Mouse (Mus musculus) liver, embryonic 11.5 days (tissue): ENCODE results near the gene Nodal. TPM values are rescaled to one million over a fixed set of nuclear protein-coding genes. Genes with fewer than 3 reads are reported as not detected.

Source experiments
- ATAC-seq: fragments of 200-750 bp; cut with Nextera tagmentation; replicated peaks from 2 replicates; pipeline ENCODE4 v1.8.0; 2017; ENCODE audit warnings: moderate number of reproducible peaks, mild to moderate bottlenecking, moderate TSS enrichment, moderate library complexity; ENCODE audit not compliant: low FRiP score
- DNase-seq: peaks from one replicate; pipeline ENCODE4 v3.0.0-alpha.2; 2017; ENCODE audit warnings: low spot score
- H3K27ac ChIP-seq: fragments of 300-500 bp; sonication (generic); 2 replicates; pipeline ENCODE4 v1.5.1; 2014; ENCODE audit warnings: mild to moderate bottlenecking, low read depth, low read length, control low read depth
- H3K27me3 ChIP-seq: fragments of 300-500 bp; sonication (generic); replicated peaks from 2 replicates; pipeline ENCODE4 v1.6.1; 2014; ENCODE audit warnings: low read length, mixed read lengths; ENCODE audit not compliant: control insufficient read depth, insufficient read depth
- H3K36me3 ChIP-seq: fragments of 300-500 bp; sonication (generic); 2 replicates; pipeline ENCODE4 v1.6.1; 2014; ENCODE audit warnings: mild to moderate bottlenecking, low read length, moderate library complexity, mixed read lengths; ENCODE audit not compliant: control insufficient read depth, insufficient read depth
- H3K4me1 ChIP-seq: fragments of 300-500 bp; sonication (generic); replicated peaks from 2 replicates; pipeline ENCODE4 v1.6.1; 2014; ENCODE audit warnings: low read length, mixed read lengths; ENCODE audit not compliant: control insufficient read depth, insufficient read depth
- H3K4me2 ChIP-seq: fragments of 300-500 bp; sonication (generic); 2 replicates; pipeline ENCODE4 v1.6.1; 2014; ENCODE audit warnings: mild to moderate bottlenecking, control low read depth, moderate library complexity
- H3K4me3 ChIP-seq: fragments of 300-500 bp; sonication (generic); 2 replicates; pipeline ENCODE4 v1.5.1; 2014; ENCODE audit warnings: low read depth, low read length, control low read depth
- H3K9ac ChIP-seq: fragments of 300-500 bp; sonication (generic); 2 replicates; pipeline ENCODE4 v1.6.1; 2014; ENCODE audit warnings: low read depth, low read length, control low read depth
- H3K9me3 ChIP-seq: fragments of 300-500 bp; sonication (generic); 2 replicates; pipeline ENCODE4 v1.6.1; 2016; ENCODE audit warnings: low read length, inconsistent platforms, mixed read lengths; ENCODE audit not compliant: control insufficient read depth
- WGBS: fragments of 180-500 bp; shearing (Covaris S2); extraction: QIAGEN DNeasy Blood & Tissue Kit; methylation state at CpG from one replicate; pipeline ENCODE4 v1.1.7; 2014; 5-methylcytosine and 5-hydroxymethylcytosine counted together
- polyA plus RNA-seq: library from polyadenylated mRNA; unstranded; fragments of >200 nt; fragmentation: Nextera tagmentation; extraction: Ambion mirVana; gene quantifications from 2 replicates; pipeline ENCODE4 v1.2.1, GENCODE M21; 2014

Gene Nodal
- polyA plus RNA-seq, 1 experiment from 2014 or later = 0.84 TPM

DNA sequence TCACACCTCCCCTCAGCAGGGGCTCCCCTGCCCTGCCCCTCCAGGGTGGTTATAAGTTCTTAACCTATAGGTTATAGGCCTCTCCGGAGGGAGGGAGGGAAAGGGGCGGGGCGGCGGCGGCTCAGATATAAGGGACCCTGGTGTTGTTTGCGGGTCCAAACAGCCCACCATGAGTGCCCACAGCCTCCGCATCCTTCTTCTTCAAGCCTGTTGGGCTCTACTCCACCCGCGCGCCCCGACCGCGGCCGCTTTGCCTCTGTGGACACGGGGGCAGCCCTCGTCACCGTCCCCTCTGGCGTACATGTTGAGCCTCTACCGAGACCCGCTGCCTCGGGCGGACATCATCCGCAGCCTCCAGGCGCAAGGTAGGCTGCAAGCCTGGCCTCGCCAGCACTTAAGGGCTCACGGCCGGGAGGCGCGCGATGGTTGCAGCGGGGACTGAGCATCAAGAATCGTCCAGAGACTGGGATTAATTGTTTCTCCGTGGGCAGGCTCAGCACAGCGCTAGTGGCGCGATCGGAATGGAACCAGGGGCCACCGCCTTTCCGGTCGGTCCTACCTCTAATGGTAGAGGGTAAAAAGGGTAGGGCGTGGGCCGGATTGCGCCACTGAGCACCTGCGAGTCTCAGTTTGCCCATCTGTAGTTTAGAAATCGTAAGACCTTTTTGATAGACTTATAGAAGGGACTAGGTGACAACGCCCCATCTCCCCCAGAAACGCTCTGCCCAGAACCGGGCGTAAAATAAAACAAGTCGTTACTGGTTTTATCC, 544 bp downstream of the Nodal start:
- Histone ChIP-seq H3K4me3 (peak overlapping the region; percentile 53), H3K4me2 (peak overlapping the region; percentile 84), H3K9me3 (no peaks in the 10 kb centered on the region), H3K36me3 (no peaks in the 10 kb centered on the region), H3K4me1 (peaks cover 5% of the 10 kb centered on the region), H3K9ac (peak overlapping the region; percentile 31; the same call in 1 of the 2 replicates), H3K27me3 (peaks cover 38% of the 10 kb centered on the region), H3K27ac (no peak overlapping the region)
- DNase-seq (peak; percentile 62), ATAC-seq (no peak)
- WGBS = 1% methylated on average over 50 of the region's 50 CpGs

DNA sequence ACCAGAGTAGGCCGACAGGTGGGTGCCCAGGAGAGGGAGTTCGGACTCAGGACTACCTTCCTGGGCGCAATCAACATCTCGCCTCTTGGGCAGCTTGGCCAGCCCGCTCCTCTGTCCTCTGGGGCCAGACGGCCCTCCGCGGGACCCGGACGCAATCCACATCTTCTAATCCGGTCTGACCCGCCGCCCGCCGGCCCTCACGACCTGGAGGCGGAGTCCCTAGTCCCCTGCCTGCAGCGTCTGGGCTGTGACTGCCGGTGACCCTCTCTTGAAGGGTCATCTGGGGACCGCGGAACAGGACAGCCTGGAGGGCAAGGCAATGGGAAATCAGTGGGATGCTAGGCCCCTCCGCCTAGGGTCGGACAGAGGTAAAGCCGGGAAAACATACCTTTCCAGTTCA, 1.4 kb downstream of the Nodal start:
- no peak overlapping the region for H3K27ac ChIP-seq
- H3K9ac ChIP-seq = no peak overlapping the region
- H3K4me3 ChIP-seq = peak overlapping the region; percentile 53; the same call in 1 of the 2 replicates
- peaks cover 38% of the 10 kb centered on the region for H3K27me3 ChIP-seq
- H3K4me2 ChIP-seq = peak overlapping the region; percentile 84
- H3K4me1 ChIP-seq = peaks cover 3% of the 10 kb centered on the region
- H3K36me3 ChIP-seq = no peaks in the 10 kb centered on the region
- WGBS = 12% methylated on average over 23 of the region's 24 CpGs
- no peaks in the 10 kb centered on the region for H3K9me3 ChIP-seq
- no peak for DNase-seq
- ATAC-seq = no peak

DNA sequence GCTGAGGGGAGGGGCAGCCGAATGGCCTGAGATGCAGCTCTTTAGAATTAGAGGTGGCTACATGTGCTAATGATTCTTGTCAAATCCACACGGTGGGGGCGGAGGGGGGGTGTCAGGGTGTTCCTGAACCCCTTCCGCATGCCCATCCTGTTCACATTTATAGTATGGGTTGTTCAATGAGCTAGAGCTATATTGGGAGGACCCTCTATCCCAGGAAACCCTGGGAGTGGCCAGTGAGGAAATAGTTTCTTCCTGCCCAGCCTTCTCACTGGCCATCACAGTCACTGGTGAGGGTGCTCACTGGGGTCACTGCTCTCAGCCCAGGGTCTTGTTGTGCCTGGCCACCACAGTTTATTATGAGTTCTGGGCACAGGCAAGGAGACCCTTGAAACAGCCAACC, 2.2 kb downstream of the Nodal start:
- no peaks in the 10 kb centered on the region for H3K9me3 ChIP-seq
- H3K36me3 ChIP-seq = no peaks in the 10 kb centered on the region
- H3K27me3 ChIP-seq = peaks cover 38% of the 10 kb centered on the region
- no peak overlapping the region for H3K27ac ChIP-seq
- H3K4me2 ChIP-seq = no peak overlapping the region; the same call in 1 of the 2 replicates
- no peak for ATAC-seq
- peaks cover 8% of the 10 kb centered on the region for H3K4me1 ChIP-seq
- H3K9ac ChIP-seq = no peak overlapping the region
- no peak overlapping the region for H3K4me3 ChIP-seq
- 54% methylated on average over 4 of the region's 4 CpGs for WGBS
- DNase-seq = no peak

DNA sequence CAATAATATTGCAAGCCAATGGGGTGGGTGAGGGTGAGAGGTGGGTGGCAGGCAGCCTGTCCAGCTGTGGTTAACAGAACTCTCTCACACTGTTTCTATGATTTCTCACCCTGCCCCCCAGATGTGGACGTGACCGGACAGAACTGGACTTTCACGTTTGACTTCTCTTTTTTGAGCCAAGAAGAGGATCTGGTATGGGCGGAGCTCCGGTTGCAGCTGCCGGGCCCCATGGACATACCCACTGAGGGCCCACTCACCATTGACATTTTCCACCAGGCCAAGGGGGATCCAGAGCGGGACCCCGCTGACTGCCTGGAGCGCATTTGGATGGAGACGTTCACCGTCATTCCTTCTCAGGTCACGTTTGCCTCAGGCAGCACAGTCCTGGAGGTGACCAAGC, 5.1 kb downstream of the Nodal start:
- Histone ChIP-seq H3K9ac (no peak overlapping the region), H3K27ac (no peak overlapping the region), H3K4me2 (no peak overlapping the region), H3K36me3 (no peaks in the 10 kb centered on the region), H3K4me3 (no peak overlapping the region), H3K4me1 (peaks cover 7% of the 10 kb centered on the region), H3K9me3 (no peaks in the 10 kb centered on the region), H3K27me3 (peaks cover 27% of the 10 kb centered on the region)
- no peak for ATAC-seq
- WGBS = 73% methylated on average over 12 of the region's 12 CpGs
- DNase-seq = no peak

DNA sequence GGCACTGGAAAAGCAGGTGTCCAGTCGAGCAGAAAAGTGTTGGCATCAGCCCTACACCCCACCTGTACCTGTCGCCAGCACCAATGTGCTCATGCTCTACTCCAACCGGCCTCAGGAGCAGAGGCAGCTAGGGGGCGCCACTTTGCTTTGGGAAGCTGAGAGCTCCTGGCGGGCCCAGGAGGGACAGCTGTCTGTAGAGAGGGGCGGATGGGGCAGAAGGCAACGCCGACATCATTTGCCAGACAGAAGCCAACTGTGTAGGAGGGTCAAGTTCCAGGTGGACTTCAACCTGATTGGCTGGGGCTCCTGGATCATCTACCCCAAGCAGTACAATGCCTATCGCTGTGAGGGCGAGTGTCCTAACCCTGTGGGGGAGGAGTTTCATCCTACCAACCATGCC, 5.5 kb downstream of the Nodal start:
- no peak overlapping the region for H3K4me3 ChIP-seq
- H3K27ac ChIP-seq = no peak overlapping the region
- no peak overlapping the region for H3K4me2 ChIP-seq
- H3K9ac ChIP-seq = no peak overlapping the region
- peaks cover 7% of the 10 kb centered on the region for H3K4me1 ChIP-seq
- ATAC-seq = no peak
- 61% methylated on average over 10 of the region's 10 CpGs for whole genome bisulfite sequencing
- no peak for DNase-seq
- peaks cover 22% of the 10 kb centered on the region for H3K27me3 ChIP-seq
- no peaks in the 10 kb centered on the region for H3K9me3 ChIP-seq
- no peaks in the 10 kb centered on the region for H3K36me3 ChIP-seq

DNA sequence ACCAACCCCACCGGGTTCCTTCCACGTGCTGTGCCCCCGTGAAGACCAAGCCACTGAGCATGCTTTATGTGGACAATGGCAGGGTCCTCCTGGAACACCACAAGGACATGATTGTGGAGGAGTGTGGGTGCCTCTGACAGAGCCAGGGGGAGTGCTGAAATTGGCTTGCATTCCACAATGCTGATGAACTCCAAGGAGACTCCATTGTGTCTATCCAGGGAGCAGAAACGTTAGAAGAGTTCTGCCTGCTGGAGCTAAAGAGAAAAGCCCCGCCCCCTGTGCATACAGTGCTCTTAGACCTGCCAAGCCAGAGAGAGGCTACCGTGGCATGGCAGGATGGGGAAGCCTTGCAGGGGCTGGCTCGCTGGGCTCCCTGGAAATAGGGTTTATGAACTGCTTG, 6.7 kb downstream of the Nodal start:
- 37% methylated on average over 7 of the region's 7 CpGs for WGBS
- ATAC-seq (no peak), DNase-seq (no peak)
- Histone ChIP-seq H3K27me3 (peaks cover 10% of the 10 kb centered on the region), H3K9me3 (no peaks in the 10 kb centered on the region), H3K36me3 (no peaks in the 10 kb centered on the region; the same call in 1 of the 2 replicates), H3K27ac (no peak overlapping the region), H3K4me2 (no peak overlapping the region), H3K4me3 (no peak overlapping the region), H3K9ac (no peak overlapping the region), H3K4me1 (peaks cover 7% of the 10 kb centered on the region)

DNA sequence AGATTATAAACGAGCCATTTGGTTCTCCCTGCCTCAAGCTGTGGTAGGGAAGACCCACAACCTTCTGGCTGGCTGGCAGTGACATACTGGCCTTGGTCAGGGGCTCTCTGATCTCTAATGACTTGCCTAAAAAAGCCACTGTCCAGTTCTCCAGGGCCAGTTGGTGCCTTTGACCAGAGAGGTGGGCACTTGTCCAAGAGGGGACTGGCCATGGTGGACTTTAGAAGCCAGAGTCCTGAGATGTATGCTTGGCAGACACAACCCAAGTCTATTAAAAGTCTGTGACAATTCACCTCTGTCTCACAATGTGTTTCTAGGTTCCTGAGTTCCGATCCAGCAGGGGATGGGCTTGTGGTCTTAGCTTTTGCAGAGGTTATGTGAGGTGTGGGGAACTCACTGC, 7.3 kb downstream of the Nodal start:
- no peak overlapping the region for H3K9ac ChIP-seq
- DNase-seq (no peak), ATAC-seq (no peak)
- no peak overlapping the region for H3K27ac ChIP-seq
- no peaks in the 10 kb centered on the region for H3K9me3 ChIP-seq
- H3K36me3 ChIP-seq = peaks cover under 1% of the 10 kb centered on the region; the same call in 1 of the 2 replicates
- 68% methylated on average over 2 of the region's 2 CpGs for WGBS
- peaks cover 7% of the 10 kb centered on the region for H3K4me1 ChIP-seq
- peaks cover 5% of the 10 kb centered on the region for H3K27me3 ChIP-seq
- H3K4me2 ChIP-seq = no peak overlapping the region
- H3K4me3 ChIP-seq = no peak overlapping the region

DNA sequence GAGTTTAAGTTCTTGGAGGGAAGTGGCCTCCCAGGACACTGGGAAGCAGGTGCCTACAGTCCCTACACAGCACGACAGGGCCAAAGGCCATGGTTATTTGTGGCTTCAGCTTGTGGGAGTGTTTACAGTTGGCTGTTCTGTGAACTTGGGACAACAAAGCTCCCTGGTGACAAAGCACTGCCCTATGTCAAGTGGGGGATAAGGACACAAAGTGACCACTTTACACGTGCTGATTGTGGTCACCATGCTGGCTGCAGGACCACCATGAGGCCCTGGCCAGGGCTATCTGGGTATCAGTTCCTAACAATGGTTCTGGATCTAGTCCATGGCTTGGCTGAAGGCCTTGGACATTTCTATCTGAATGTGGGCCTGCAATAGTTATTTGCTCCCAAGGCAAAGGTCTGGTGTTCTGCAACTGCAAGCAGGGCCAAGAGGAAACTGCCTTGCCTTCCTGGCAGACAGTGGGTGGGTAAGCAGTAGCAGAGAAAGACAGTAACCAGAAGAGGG, 8.5 kb downstream of the Nodal start:
- H3K4me2 ChIP-seq = no peak overlapping the region
- H3K9me3 ChIP-seq = no peaks in the 10 kb centered on the region
- peaks cover 12% of the 10 kb centered on the region; the same call in 1 of the 2 replicates for H3K36me3 ChIP-seq
- no peak overlapping the region for H3K4me3 ChIP-seq
- H3K9ac ChIP-seq = no peak overlapping the region
- H3K27me3 ChIP-seq = no peaks in the 10 kb centered on the region
- DNase-seq = no peak
- peaks cover 7% of the 10 kb centered on the region for H3K4me1 ChIP-seq
- peak overlapping the region; percentile 45; the same call in 1 of the 2 replicates for H3K27ac ChIP-seq
- WGBS = 49% methylated on average over 2 of the region's 2 CpGs
- 0 out of 2 replicates have a peak, but pooled peaks have one; percentile 21 for ATAC-seq

DNA sequence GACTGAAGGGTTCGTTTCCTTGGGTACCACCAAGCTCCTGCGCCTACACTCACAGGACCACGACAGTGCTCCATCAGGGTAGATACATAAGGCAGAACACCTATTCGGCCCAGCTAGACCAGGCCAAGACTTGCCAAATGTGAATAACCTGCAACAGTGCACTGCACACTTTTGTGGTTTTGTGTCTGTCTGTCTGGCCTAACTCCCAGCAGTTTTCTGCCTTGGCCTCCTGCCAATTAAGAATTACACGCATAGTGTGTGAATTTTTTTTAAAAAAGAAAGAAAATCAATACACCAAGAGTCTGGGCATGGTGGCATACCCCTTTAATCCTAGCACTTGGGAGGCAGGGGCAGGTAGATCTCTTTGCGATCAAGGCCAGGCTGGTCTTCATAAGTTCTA, 10.2 kb downstream of the Nodal start:
- Histone ChIP-seq H3K36me3 (peaks cover 19% of the 10 kb centered on the region), H3K4me2 (no peak overlapping the region), H3K9me3 (no peaks in the 10 kb centered on the region), H3K9ac (no peak overlapping the region), H3K4me1 (peaks cover 7% of the 10 kb centered on the region), H3K4me3 (no peak overlapping the region), H3K27me3 (no peaks in the 10 kb centered on the region), H3K27ac (no peak overlapping the region)
- DNase-seq (no peak), ATAC-seq (no peak)
- 92% methylated on average over 6 of the region's 6 CpGs for WGBS
